Mouse (Mus musculus): ENCODE measurements at regions not wholly inside any gene's neighbourhood (a gene's known extent, or its start where the extent isn't known, plus 50 kb on each side); places are given as distances from the start of the nearest gene placed in this dataset.
"Not testable (repeated sequence)": the region's sequence is repeated elsewhere in the genome, so short reads cannot be mapped to it uniquely, and the experiment has no call there.

GRCm38 (mm10) chr1:161614091-161614490, 119.6 kb downstream of the Tnfsf18 start:
- DNase-seq = not testable (repeated sequence)

GRCm38 (mm10) chr1:161613658-161614057, 119.2 kb downstream of the Tnfsf18 start:
- not testable (repeated sequence) for DNase-seq

GRCm38 (mm10) chr1:161607446-161607845, 113.0 kb downstream of the Tnfsf18 start:
- no peak for DNase-seq

GRCm38 (mm10) chr1:161602150-161602549, 107.7 kb downstream of the Tnfsf18 start:
- DNase-seq = peak; percentile 2

GRCm38 (mm10) chr1:161601167-161601566, 106.7 kb downstream of the Tnfsf18 start:
- no peak for DNase-seq

- no peak for DNase-seq
Observed at GRCm38 (mm10) chr1:161598167-161598566, 103.7 kb downstream of the Tnfsf18 start.

- DNase-seq = no peak
Observed at GRCm38 (mm10) chr1:161576530-161576929, 82.1 kb downstream of the Tnfsf18 start.

- peak; percentile 19 for DNase-seq
Observed at GRCm38 (mm10) chr1:161575939-161576338, 81.5 kb downstream of the Tnfsf18 start.

GRCm38 (mm10) chr1:161575171-161575570, 80.7 kb downstream of the Tnfsf18 start:
- no peak for DNase-seq

GRCm38 (mm10) chr1:161570762-161571161, 76.3 kb downstream of the Tnfsf18 start:
- DNase-seq = no peak

GRCm38 (mm10) chr1:161567826-161568225, 73.4 kb downstream of the Tnfsf18 start:
- no peak for DNase-seq

- no peak for DNase-seq
Observed at GRCm38 (mm10) chr1:161560368-161560767, 65.9 kb downstream of the Tnfsf18 start.
